Mouse (Mus musculus) myocyte (in vitro differentiated cells): ENCODE data around the gene Fez1. TPM values are rescaled to one million over a fixed set of nuclear protein-coding genes. Genes with fewer than 3 reads are reported as not detected.

ENCODE experiments used
- H3K27me3 ChIP-seq: one replicate; pipeline ENCODE4 v1.6.1; 2011; ENCODE audit not compliant: control insufficient read depth, insufficient read depth, insufficient read length
- H3K36me3 ChIP-seq: one replicate; pipeline ENCODE4 v1.6.1; 2011; ENCODE audit not compliant: control insufficient read depth, insufficient read depth
- H3K4me2 ChIP-seq: one replicate; pipeline ENCODE4 v1.6.1; 2011; ENCODE audit warnings: low read depth, control low read depth
- H3K4me3 ChIP-seq: one replicate; pipeline ENCODE4 v1.5.1; 2011; ENCODE audit warnings: mild to moderate bottlenecking, control low read depth, moderate library complexity
- H3K79me2 ChIP-seq: one replicate; pipeline ENCODE4 v1.6.1; 2011; ENCODE audit not compliant: control insufficient read depth, insufficient read depth
- H3ac ChIP-seq: one replicate; pipeline ENCODE4 v1.6.1; 2011; ENCODE audit not compliant: control insufficient read depth, insufficient read length
- CEBPB ChIP-seq: IDR thresholded peaks from 2 replicates; pipeline ENCODE4 v1.6.1; 2011; ENCODE audit warnings: mild to moderate bottlenecking, moderate library complexity; ENCODE audit not compliant: poor library complexity, insufficient read depth, severe bottlenecking
- E2F4 ChIP-seq: IDR thresholded peaks from one replicate; pipeline ENCODE4 v1.6.1; 2011; ENCODE audit warnings: mild to moderate bottlenecking, control low read depth, moderate library complexity; ENCODE audit not compliant: insufficient read depth
- MAX ChIP-seq: IDR thresholded peaks from one replicate; pipeline ENCODE4 v1.6.1; 2011; ENCODE audit warnings: low read depth, mild to moderate bottlenecking, control low read depth
- MYOD1 ChIP-seq, 3 experiments: IDR thresholded peaks; one replicate each; pipeline ENCODE4 v1.6.1; 2011; ENCODE audit warnings: control low read depth in 2 of 3, low read depth in 2 of 3, mild to moderate bottlenecking in 2 of 3, moderate library complexity in 1 of 3; ENCODE audit not compliant: insufficient read length in 2 of 3, control insufficient read depth in 1 of 3
- MYOG ChIP-seq, 3 experiments: IDR thresholded peaks; one replicate each; pipeline ENCODE4 v1.6.1; 2011; ENCODE audit warnings: control low read depth in 2 of 3, low read depth in 2 of 3, mild to moderate bottlenecking in 2 of 3; ENCODE audit not compliant: insufficient read length in 2 of 3, control insufficient read depth in 1 of 3, insufficient read depth in 1 of 3
- POLR2A ChIP-seq: IDR thresholded peaks from one replicate; pipeline ENCODE4 v1.6.1; 2011; ENCODE audit warnings: low read depth, mild to moderate bottlenecking, control low read depth, moderate library complexity; ENCODE audit not compliant: insufficient read length
- POLR2AphosphoS2 ChIP-seq: IDR thresholded peaks from one replicate; pipeline ENCODE4 v1.6.1; 2011; ENCODE audit warnings: low read depth, control low read depth; ENCODE audit not compliant: insufficient read length
- REST ChIP-seq: IDR thresholded peaks from one replicate; pipeline ENCODE4 v1.6.1; 2011; ENCODE audit warnings: mild to moderate bottlenecking, control low read depth, moderate library complexity; ENCODE audit not compliant: insufficient read depth, insufficient read length
- SRF ChIP-seq: IDR thresholded peaks from one replicate; pipeline ENCODE4 v1.6.1; 2011; ENCODE audit warnings: low read depth; ENCODE audit not compliant: control insufficient read depth, insufficient read length
- TCF12 ChIP-seq: IDR thresholded peaks from one replicate; pipeline ENCODE4 v1.6.1; 2011; ENCODE audit warnings: mild to moderate bottlenecking, control low read depth; ENCODE audit not compliant: poor library complexity, insufficient read depth, severe bottlenecking
- TCF3 ChIP-seq: IDR thresholded peaks from one replicate; pipeline ENCODE4 v1.6.1; 2011; ENCODE audit warnings: low read depth, control low read depth; ENCODE audit not compliant: insufficient read length
- USF1 ChIP-seq: IDR thresholded peaks from one replicate; pipeline ENCODE4 v1.6.1; 2011; ENCODE audit warnings: low read depth, mild to moderate bottlenecking, control low read depth, moderate library complexity
- polyA plus RNA-seq: library from polyadenylated mRNA; unstranded; fragments of >200 nt; fragmentation: generic; extraction: Trizol; gene quantifications from one replicate; pipeline ENCODE4 v1.2.1, GENCODE M21; 2012; ENCODE audit warnings: missing spikeins

Gene Fez1
- 2.6 TPM for polyA plus RNA-seq

DNA sequence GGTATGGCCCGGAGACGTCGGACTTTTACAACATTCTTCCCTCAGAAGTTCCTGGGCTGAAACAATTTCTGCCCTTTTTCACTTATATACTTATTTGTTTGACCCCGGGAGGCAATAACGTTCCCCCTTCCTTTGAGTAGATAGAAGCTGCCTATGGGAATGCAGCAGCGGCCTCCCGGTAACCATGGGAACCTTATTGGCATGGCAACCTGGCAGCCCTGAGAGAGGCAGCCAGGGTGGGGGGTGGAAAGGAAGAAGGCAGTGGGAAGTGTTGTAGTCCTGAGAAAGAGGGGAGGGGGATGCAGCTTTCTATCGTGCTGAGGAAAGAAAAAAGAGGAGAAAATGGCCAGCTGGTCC is at the start of gene Fez1:
Fez1 (plus strand) TSS at position 221 of the 357 bp plus-strand sequence.
- TF ChIP-seq MYOG (IDR thresholded peaks at IDR 0.05; ENCODE audit: control insufficient read depth in 1 of 3, insufficient read depth in 1 of 3, insufficient read length in 2 of 3, low read depth in 2 of 3) (no peak), MAX (no peak), CEBPB (no peak), REST (no peak), E2F4 (no peak), TCF3 (no peak), POLR2AphosphoS2 (no peak), TCF12 (no peak), SRF (no peak), POLR2A (no peak), USF1 (no peak), MYOD1 (IDR thresholded peaks at IDR 0.05; ENCODE audit: control insufficient read depth in 1 of 3, insufficient read length in 2 of 3, low read depth in 2 of 3) (no peak)
- Histone ChIP-seq H3K4me3 (no peak within 1 kb of the TSS), H3K36me3 (no peaks in the 10 kb centered on the region), H3K27me3 (peaks cover 13% of the 10 kb centered on the region), H3ac (no peak within 1 kb of the TSS), H3K79me2 (no peaks in the 10 kb centered on the region), H3K4me2 (no peak within 1 kb of the TSS)

- Histone ChIP-seq H3K4me2 (no peak overlapping the region), H3K79me2 (no peaks in the 10 kb centered on the region), H3K4me3 (no peak overlapping the region), H3ac (no peak overlapping the region), H3K27me3 (no peaks in the 10 kb centered on the region), H3K36me3 (peaks cover 30% of the 10 kb centered on the region)
- TF ChIP-seq E2F4 (no peak), MYOD1 (IDR thresholded peaks at IDR 0.05; ENCODE audit: control insufficient read depth in 1 of 3, insufficient read length in 2 of 3, low read depth in 2 of 3) (no peak), USF1 (no peak), REST (no peak), CEBPB (no peak), POLR2A (no peak), TCF3 (no peak), TCF12 (no peak), MYOG (IDR thresholded peaks at IDR 0.05; ENCODE audit: control insufficient read depth in 1 of 3, insufficient read depth in 1 of 3, insufficient read length in 2 of 3, low read depth in 2 of 3) (no peak), POLR2AphosphoS2 (no peak), MAX (no peak), SRF (no peak)
These were observed 37.7 kb upstream of the Fez1 start for GRCm38 (mm10) chr9:36783921-36784320.

GRCm38 (mm10) chr9:36792191-36792590 is 29.5 kb upstream of the Fez1 start:
- peaks cover 24% of the 10 kb centered on the region for H3K36me3 ChIP-seq
- H3K27me3 ChIP-seq = no peaks in the 10 kb centered on the region
- H3K4me2 ChIP-seq = no peak overlapping the region
- no peak for TF ChIP-seq SRF
- no peak for TF ChIP-seq MYOG (IDR thresholded peaks at IDR 0.05; ENCODE audit: control insufficient read depth in 1 of 3, insufficient read depth in 1 of 3, insufficient read length in 2 of 3, low read depth in 2 of 3)
- no peak for TF ChIP-seq TCF3
- no peak for TF ChIP-seq CEBPB
- no peak for TF ChIP-seq MAX
- TF ChIP-seq USF1 = no peak
- no peak for TF ChIP-seq MYOD1 (IDR thresholded peaks at IDR 0.05; ENCODE audit: control insufficient read depth in 1 of 3, insufficient read length in 2 of 3, low read depth in 2 of 3)
- no peak for TF ChIP-seq POLR2AphosphoS2
- no peak for TF ChIP-seq E2F4
- no peak for TF ChIP-seq POLR2A
- H3K79me2 ChIP-seq = peaks cover 33% of the 10 kb centered on the region
- H3ac ChIP-seq = no peak overlapping the region
- no peak overlapping the region for H3K4me3 ChIP-seq

- peaks cover 33% of the 10 kb centered on the region for H3K79me2 ChIP-seq
- H3ac ChIP-seq = no peak overlapping the region
- peaks cover 12% of the 10 kb centered on the region for H3K36me3 ChIP-seq
- H3K4me3 ChIP-seq = no peak overlapping the region
- H3K27me3 ChIP-seq = no peaks in the 10 kb centered on the region
- no peak overlapping the region for H3K4me2 ChIP-seq
- TF ChIP-seq SRF = no peak
- TF ChIP-seq TCF12 = no peak
- TF ChIP-seq CEBPB = no peak
- TF ChIP-seq POLR2A = no peak
- no peak for TF ChIP-seq MAX
- no peak for TF ChIP-seq USF1
- no peak for TF ChIP-seq REST
- no peak for TF ChIP-seq MYOG (IDR thresholded peaks at IDR 0.05; ENCODE audit: control insufficient read depth in 1 of 3, insufficient read depth in 1 of 3, insufficient read length in 2 of 3, low read depth in 2 of 3)
- no peak for TF ChIP-seq MYOD1 (IDR thresholded peaks at IDR 0.05; ENCODE audit: control insufficient read depth in 1 of 3, insufficient read length in 2 of 3, low read depth in 2 of 3)
- no peak for TF ChIP-seq POLR2AphosphoS2
- TF ChIP-seq TCF3 = no peak
- no peak for TF ChIP-seq E2F4
These were observed 27.2 kb upstream of the Fez1 start for GRCm38 (mm10) chr9:36794487-36794886.
